Mouse (Mus musculus): ENCODE measurements around the gene Gpr152. TPM values are rescaled to one million over a fixed set of nuclear protein-coding genes. Genes with fewer than 3 reads are reported as not detected.

Gene Gpr152
- polyA plus RNA-seq, 1 experiment from 2014 or later, result not detected

- Histone ChIP-seq H3K4me2 (replicated peaks; ENCODE audit: low read depth, low read length) (no peak within 1 kb of the TSS), H3K36me3 (ENCODE audit: control insufficient read depth, insufficient read depth, low read length) (no peaks in the 10 kb centered on the region), H3K27me3 (ENCODE audit: control insufficient read depth, insufficient read depth, low read length) (no peaks in the 10 kb centered on the region), H3K9me3 (ENCODE audit: control insufficient read depth, low read length) (no peaks in the 10 kb centered on the region), H3K4me3 (ENCODE audit: low read depth, low read length) (no peak within 1 kb of the TSS), H3K9ac (ENCODE audit: low read depth, low read length) (no peak within 1 kb of the TSS), H3K27ac (ENCODE audit: low read depth, low read length) (no peak within 1 kb of the TSS), H3K4me1 (replicated peaks; ENCODE audit: control insufficient read depth, insufficient read depth, low read length) (0 out of 2 replicates have a peak, but pooled peaks cover 2% of the 10 kb centered on the region)
- WGBS, result 76% methylated on average over 7 of the region's 7 CpGs
- DNase-seq (ENCODE audit: low spot score) (no peak), ATAC-seq (ENCODE audit: low FRiP score) (no peak)
These were observed 4.2 kb downstream of the Gpr152 start, which contains the start of gene Cabp4 for GRCm38 (mm10) chr19:4143759-4144268. Gene Cabp4, minus strand, starts transcription at chr19:4144033.

GRCm38 (mm10) chr19:4144550-4145498 lies 5.2 kb downstream of the Gpr152 start:
- 83% methylated on average over 16 of the region's 16 CpGs for WGBS
- no peak for ATAC-seq (ENCODE audit: low FRiP score)
- no peaks in the 10 kb centered on the region for H3K9me3 ChIP-seq (ENCODE audit: control insufficient read depth, low read length)
- H3K36me3 ChIP-seq (ENCODE audit: control insufficient read depth, insufficient read depth, low read length), result no peaks in the 10 kb centered on the region
- peaks cover 8% of the 10 kb centered on the region for H3K4me1 ChIP-seq (replicated peaks; ENCODE audit: control insufficient read depth, insufficient read depth, low read length)
- no peak overlapping the region for H3K4me2 ChIP-seq (replicated peaks; ENCODE audit: low read depth, low read length)
- no peak overlapping the region for H3K4me3 ChIP-seq (ENCODE audit: low read depth, low read length)
- H3K27me3 ChIP-seq (ENCODE audit: control insufficient read depth, insufficient read depth, low read length), result no peaks in the 10 kb centered on the region
- no peak overlapping the region for H3K27ac ChIP-seq (ENCODE audit: low read depth, low read length)
- H3K9ac ChIP-seq (ENCODE audit: low read depth, low read length), result no peak overlapping the region
- no peak for DNase-seq (ENCODE audit: low spot score)

- Histone ChIP-seq H3K4me1 (replicated peaks; ENCODE audit: control insufficient read depth, insufficient read depth, low read length) (peaks cover 8% of the 10 kb centered on the region), H3K9me3 (ENCODE audit: control insufficient read depth, low read length) (no peaks in the 10 kb centered on the region), H3K4me2 (replicated peaks; ENCODE audit: low read depth, low read length) (no peak overlapping the region), H3K27me3 (ENCODE audit: control insufficient read depth, insufficient read depth, low read length) (no peaks in the 10 kb centered on the region), H3K4me3 (ENCODE audit: low read depth, low read length) (no peak overlapping the region), H3K36me3 (ENCODE audit: control insufficient read depth, insufficient read depth, low read length) (0 out of 2 replicates have a peak, but pooled peaks cover 2% of the 10 kb centered on the region), H3K9ac (ENCODE audit: low read depth, low read length) (no peak overlapping the region), H3K27ac (ENCODE audit: low read depth, low read length) (no peak overlapping the region)
- no peak for ATAC-seq (ENCODE audit: low FRiP score)
- no peak for DNase-seq (ENCODE audit: low spot score)
- WGBS, result 91% methylated on average over 5 of the region's 5 CpGs
These were observed 6.3 kb downstream of the Gpr152 start for GRCm38 (mm10) chr19:4145936-4146335.

GRCm38 (mm10) chr19:4146366-4147021 lies 6.9 kb downstream of the Gpr152 start:
- H3K9ac ChIP-seq (ENCODE audit: low read depth, low read length), result no peak overlapping the region
- 0 out of 2 replicates have a peak, but pooled peaks cover 2% of the 10 kb centered on the region for H3K36me3 ChIP-seq (ENCODE audit: control insufficient read depth, insufficient read depth, low read length)
- ATAC-seq (ENCODE audit: low FRiP score), result no peak
- no peak for DNase-seq (ENCODE audit: low spot score)
- H3K4me3 ChIP-seq (ENCODE audit: low read depth, low read length), result no peak overlapping the region
- H3K27ac ChIP-seq (ENCODE audit: low read depth, low read length), result no peak overlapping the region
- no peak overlapping the region for H3K4me2 ChIP-seq (replicated peaks; ENCODE audit: low read depth, low read length)
- H3K9me3 ChIP-seq (ENCODE audit: control insufficient read depth, low read length), result no peaks in the 10 kb centered on the region
- WGBS, result 59% methylated on average over 12 of the region's 12 CpGs
- H3K4me1 ChIP-seq (replicated peaks; ENCODE audit: control insufficient read depth, insufficient read depth, low read length), result peaks cover 8% of the 10 kb centered on the region
- H3K27me3 ChIP-seq (ENCODE audit: control insufficient read depth, insufficient read depth, low read length), result no peaks in the 10 kb centered on the region

- no peak for ATAC-seq (ENCODE audit: low FRiP score)
- peaks cover 8% of the 10 kb centered on the region for H3K4me1 ChIP-seq (replicated peaks; ENCODE audit: control insufficient read depth, insufficient read depth, low read length)
- H3K27me3 ChIP-seq (ENCODE audit: control insufficient read depth, insufficient read depth, low read length), result no peaks in the 10 kb centered on the region
- no peak overlapping the region for H3K4me3 ChIP-seq (ENCODE audit: low read depth, low read length)
- H3K27ac ChIP-seq (ENCODE audit: low read depth, low read length), result no peak overlapping the region
- no peak overlapping the region for H3K4me2 ChIP-seq (replicated peaks; ENCODE audit: low read depth, low read length)
- no peaks in the 10 kb centered on the region for H3K9me3 ChIP-seq (ENCODE audit: control insufficient read depth, low read length)
- H3K36me3 ChIP-seq (ENCODE audit: control insufficient read depth, insufficient read depth, low read length), result 0 out of 2 replicates have a peak, but pooled peaks cover 2% of the 10 kb centered on the region
- 45% methylated on average over 3 of the region's 3 CpGs for WGBS
- H3K9ac ChIP-seq (ENCODE audit: low read depth, low read length), result no peak overlapping the region
- no peak for DNase-seq (ENCODE audit: low spot score)
These were observed 7.4 kb downstream of the Gpr152 start for GRCm38 (mm10) chr19:4147022-4147405.

GRCm38 (mm10) chr19:4147782-4148490 lies 8.3 kb downstream of the Gpr152 start:
- ATAC-seq (ENCODE audit: low FRiP score), result peak; percentile 34
- no peak overlapping the region for H3K27ac ChIP-seq (ENCODE audit: low read depth, low read length)
- WGBS, result 33% methylated on average over 9 of the region's 9 CpGs

GRCm38 (mm10) chr19:4148491-4148806 lies 8.9 kb downstream of the Gpr152 start, which contains the start of gene Coro1b:
Gene Coro1b, plus strand, starts transcription at chr19:4148619.
- WGBS, result 0% methylated on average over 29 of the region's 33 CpGs
- Histone ChIP-seq H3K27ac (ENCODE audit: low read depth, low read length) (no peak within 1 kb of the TSS), H3K4me3 (ENCODE audit: low read depth, low read length) (peak within 1 kb of the TSS; percentile 63), H3K9ac (ENCODE audit: low read depth, low read length) (peak within 1 kb of the TSS; percentile 66), H3K36me3 (ENCODE audit: control insufficient read depth, insufficient read depth, low read length) (0 out of 2 replicates have a peak, but pooled peaks cover 2% of the 10 kb centered on the region), H3K4me1 (replicated peaks; ENCODE audit: control insufficient read depth, insufficient read depth, low read length) (peaks cover 8% of the 10 kb centered on the region), H3K4me2 (replicated peaks; ENCODE audit: low read depth, low read length) (peak within 1 kb of the TSS; percentile 84), H3K9me3 (ENCODE audit: control insufficient read depth, low read length) (no peaks in the 10 kb centered on the region), H3K27me3 (ENCODE audit: control insufficient read depth, insufficient read depth, low read length) (no peaks in the 10 kb centered on the region)
- ATAC-seq (ENCODE audit: low FRiP score), result peak; percentile 94
- peak; percentile 96 for DNase-seq (ENCODE audit: low spot score)

More at GRCm38 (mm10) chr19:4147782-4148490, 8.3 kb downstream of the Gpr152 start:
- peak overlapping the region; percentile 66; the same call in 1 of the 2 replicates for H3K9ac ChIP-seq (ENCODE audit: low read depth, low read length)
- H3K4me2 ChIP-seq (replicated peaks; ENCODE audit: low read depth, low read length), result peak overlapping the region; percentile 84
- peaks cover 8% of the 10 kb centered on the region for H3K4me1 ChIP-seq (replicated peaks; ENCODE audit: control insufficient read depth, insufficient read depth, low read length)
- DNase-seq (ENCODE audit: low spot score), result no peak
- 0 out of 2 replicates have a peak, but pooled peaks cover 2% of the 10 kb centered on the region for H3K36me3 ChIP-seq (ENCODE audit: control insufficient read depth, insufficient read depth, low read length)
- H3K27me3 ChIP-seq (ENCODE audit: control insufficient read depth, insufficient read depth, low read length), result no peaks in the 10 kb centered on the region
- peak overlapping the region; percentile 63 for H3K4me3 ChIP-seq (ENCODE audit: low read depth, low read length)
- H3K9me3 ChIP-seq (ENCODE audit: control insufficient read depth, low read length), result no peaks in the 10 kb centered on the region

GRCm38 (mm10) chr19:4148819-4149218 lies 9.2 kb downstream of the Gpr152 start:
- H3K9ac ChIP-seq (ENCODE audit: low read depth, low read length), result peak overlapping the region; percentile 66
- WGBS, result 5% methylated on average over 7 of the region's 8 CpGs
- DNase-seq (ENCODE audit: low spot score) (no peak), ATAC-seq (ENCODE audit: low FRiP score) (no peak; the same call in 1 of the 2 replicates)
- peaks cover 8% of the 10 kb centered on the region for H3K4me1 ChIP-seq (replicated peaks; ENCODE audit: control insufficient read depth, insufficient read depth, low read length)
- peak overlapping the region; percentile 84 for H3K4me2 ChIP-seq (replicated peaks; ENCODE audit: low read depth, low read length)
- H3K27ac ChIP-seq (ENCODE audit: low read depth, low read length), result no peak overlapping the region
- peak overlapping the region; percentile 63 for H3K4me3 ChIP-seq (ENCODE audit: low read depth, low read length)
- 0 out of 2 replicates have a peak, but pooled peaks cover 2% of the 10 kb centered on the region for H3K36me3 ChIP-seq (ENCODE audit: control insufficient read depth, insufficient read depth, low read length)
- H3K27me3 ChIP-seq (ENCODE audit: control insufficient read depth, insufficient read depth, low read length), result no peaks in the 10 kb centered on the region
- H3K9me3 ChIP-seq (ENCODE audit: control insufficient read depth, low read length), result no peaks in the 10 kb centered on the region
